Mouse (Mus musculus): ENCODE measurements at regions not wholly inside any gene's neighbourhood (a gene's known extent, or its start where the extent isn't known, plus 50 kb on each side); places are given as distances from the start of the nearest gene placed in this dataset.
A peak's percentile ranks its signal among the peaks of the same experiment; 100 is the strongest.

- no peak for DNase-seq (ENCODE audit: low read depth)
Observed at GRCm38 (mm10) chr12:86579716-86580115, 98.8 kb upstream of the Vash1 start.

- DNase-seq (ENCODE audit: low read depth), result no peak
Observed at GRCm38 (mm10) chr12:86580132-86580718, 98.3 kb upstream of the Vash1 start.

GRCm38 (mm10) chr12:86582076-86582475 lies 96.4 kb upstream of the Vash1 start:
- no peak for DNase-seq (ENCODE audit: low read depth)

GRCm38 (mm10) chr12:86588010-86588409 lies 90.5 kb upstream of the Vash1 start:
- no peak for DNase-seq (ENCODE audit: low read depth)

- no peak for DNase-seq (ENCODE audit: low read depth)
Observed at GRCm38 (mm10) chr12:86592509-86592908, 86.0 kb upstream of the Vash1 start.

GRCm38 (mm10) chr12:86594647-86595046 lies 83.9 kb upstream of the Vash1 start:
- no peak for DNase-seq (ENCODE audit: low read depth)

GRCm38 (mm10) chr12:86600041-86600440 lies 78.5 kb upstream of the Vash1 start:
- no peak for DNase-seq (ENCODE audit: low read depth)

GRCm38 (mm10) chr12:86603521-86603920 lies 75.0 kb upstream of the Vash1 start:
- DNase-seq (ENCODE audit: low read depth), result no peak

GRCm38 (mm10) chr12:86612431-86613040 lies 66.0 kb upstream of the Vash1 start:
- DNase-seq (ENCODE audit: low read depth), result peak; percentile 33

- DNase-seq (ENCODE audit: low read depth), result peak; percentile 62
Observed at GRCm38 (mm10) chr12:86614156-86614555, 64.3 kb upstream of the Vash1 start.

- DNase-seq (ENCODE audit: low read depth), result peak; percentile 28
Observed at GRCm38 (mm10) chr12:86616327-86616726, 62.2 kb upstream of the Vash1 start.

- DNase-seq (ENCODE audit: low read depth), result no peak
Observed at GRCm38 (mm10) chr12:86624195-86624594, 54.3 kb upstream of the Vash1 start.

- no peak for DNase-seq (ENCODE audit: low read depth)
Observed at GRCm38 (mm10) chr12:86626684-86627083, 51.8 kb upstream of the Vash1 start.

GRCm38 (mm10) chr12:86628050-86628782 lies 50.3 kb upstream of the Vash1 start:
- no peak for DNase-seq (ENCODE audit: low read depth)

Data from NIH3T3 (cell line).